Mouse (Mus musculus) left cerebral cortex, adult 2 months (tissue): ENCODE measurements around the gene Tbc1d25. TPM values are rescaled to one million over a fixed set of nuclear protein-coding genes. Genes with fewer than 3 reads are reported as not detected.

Experiments
- DNase-seq, 2 experiments: peaks; one replicate each; pipeline ENCODE4 v3.0.0; 2021 to 2022; ENCODE audit warnings: low spot score in 2 of 2, mixed read lengths in 1 of 2; ENCODE audit errors: extremely low spot score in 1 of 2
- H3K27ac ChIP-seq: fragments of 200-600 bp; 2 replicates; pipeline ENCODE4 v1.8.1; 2022
- H3K4me3 ChIP-seq: fragments of 200-600 bp; 2 replicates; pipeline ENCODE4 v1.8.1; 2022
- CTCF ChIP-seq: fragments of 200-600 bp; IDR thresholded peaks from 2 replicates; pipeline ENCODE4 v1.8.1; 2022; ENCODE audit warnings: antibody characterized with exemption, mild to moderate bottlenecking, moderate library complexity
- intact Hi-C: fragments of 180-260 bp; cut with DNase I; formaldehyde crosslinking; loops from one replicate; pipeline ENCODE4 v1.15.1; 2025
- total RNA-seq, 2 experiments: library from RNA; stranded (reverse); gene quantifications; 2 replicates each; pipeline ENCODE4 v1.2.3; 2021

The Tbc1d25 gene
- total RNA-seq, 2 experiments from 2014 or later, result 14.5 to 16.6 TPM

DNA sequence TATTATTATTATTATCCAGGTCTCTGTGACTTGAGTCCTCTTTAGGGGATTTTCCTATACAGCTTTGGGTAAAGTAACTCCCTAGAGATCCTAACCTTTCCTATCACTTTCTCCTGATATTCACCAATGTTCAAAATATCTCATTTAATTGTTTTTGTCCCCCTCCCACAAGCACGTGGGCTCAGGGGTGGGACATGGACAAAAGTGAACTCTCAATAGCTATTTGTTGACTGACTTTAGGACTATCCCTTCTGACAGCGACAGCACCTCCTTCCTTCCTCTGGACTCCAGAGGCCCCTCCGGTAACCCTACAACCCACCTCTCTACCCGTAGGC lies 845 bp downstream of the Tbc1d25 start:
- H3K27ac ChIP-seq, result no peak overlapping the region; the same call in 1 of the 2 replicates
- no peak for TF ChIP-seq CTCF
- no peak for DNase-seq
- H3K4me3 ChIP-seq, result peak overlapping the region; percentile 64
- intact Hi-C loops, result loop anchor here (1.0 to 5.0 kb wide), 2 partner anchors 30 to 77 kb away; partner anchors contain the start of genes Ftsj1 and Rbm3

GRCm38 (mm10) chrX:8167716-8168647 lies 8.0 kb downstream of the Tbc1d25 start:
- H3K27ac ChIP-seq, result no peak overlapping the region
- TF ChIP-seq CTCF, result no peak
- no peak for DNase-seq
- no peak overlapping the region for H3K4me3 ChIP-seq
- intact Hi-C loops, result no loop called here

DNA sequence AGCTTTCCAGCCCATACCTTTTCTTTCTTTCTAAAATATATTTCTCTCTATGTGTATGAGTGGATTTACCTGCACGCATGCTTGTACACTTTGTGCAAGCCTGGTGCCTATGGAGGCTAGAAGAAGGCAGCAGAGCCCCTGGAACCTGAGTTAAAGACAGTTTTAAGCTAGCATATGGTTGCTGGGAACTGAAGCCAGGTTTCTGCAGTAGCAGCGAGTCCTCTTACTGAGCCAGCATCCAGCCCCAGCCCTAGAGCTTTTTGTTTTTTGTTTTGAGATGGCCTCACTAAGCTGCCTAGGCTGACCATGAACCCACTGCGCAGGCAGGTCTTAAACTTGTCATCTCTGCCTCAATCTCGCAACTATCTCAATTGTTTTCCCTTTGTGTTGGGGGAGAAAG lies 11.5 kb downstream of the Tbc1d25 start:
- no peak overlapping the region for H3K27ac ChIP-seq
- intact Hi-C loops, result no loop called here
- TF ChIP-seq CTCF, result no peak
- no peak for DNase-seq
- H3K4me3 ChIP-seq, result no peak overlapping the region

DNA sequence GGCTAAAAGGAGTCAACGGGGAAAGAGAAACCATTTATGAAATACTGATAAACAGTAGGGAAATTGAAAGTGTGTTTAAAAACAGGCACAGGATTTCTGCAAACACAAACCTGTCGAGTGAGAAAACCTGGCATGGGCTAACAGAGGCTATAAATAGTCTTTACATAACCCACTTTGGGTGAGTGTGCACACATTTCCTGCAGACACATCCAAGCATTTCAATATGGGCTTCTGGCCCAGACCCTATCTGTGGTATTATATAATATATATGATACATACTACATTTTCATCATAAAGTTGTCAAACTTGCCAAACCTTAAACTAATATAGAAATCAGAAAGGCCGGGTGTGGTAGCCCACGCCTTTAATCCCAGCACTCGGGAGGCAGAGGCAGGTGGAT lies 12.9 kb downstream of the Tbc1d25 start:
- TF ChIP-seq CTCF, result no peak
- no peak for DNase-seq
- intact Hi-C loops, result no loop called here
- Histone ChIP-seq H3K27ac (no peak overlapping the region), H3K4me3 (no peak overlapping the region)

GRCm38 (mm10) chrX:8145153-8145991 lies 30.6 kb downstream of the Tbc1d25 start, which contains the start of gene Rbm3:
TSS of gene Rbm3 (minus strand) at chrX:8145880.
- Histone ChIP-seq H3K4me3 (peak within 1 kb of the TSS; percentile 73), H3K27ac (peak within 1 kb of the TSS; percentile 95)
- DNase-seq, result peak; percentile 82 to 84
- TF ChIP-seq CTCF, result no peak
- intact Hi-C loops, result loop anchor here (1.0 kb wide), 2 partner anchors 13 to 30 kb away; partner anchors contain the start of gene Wdr13

DNA sequence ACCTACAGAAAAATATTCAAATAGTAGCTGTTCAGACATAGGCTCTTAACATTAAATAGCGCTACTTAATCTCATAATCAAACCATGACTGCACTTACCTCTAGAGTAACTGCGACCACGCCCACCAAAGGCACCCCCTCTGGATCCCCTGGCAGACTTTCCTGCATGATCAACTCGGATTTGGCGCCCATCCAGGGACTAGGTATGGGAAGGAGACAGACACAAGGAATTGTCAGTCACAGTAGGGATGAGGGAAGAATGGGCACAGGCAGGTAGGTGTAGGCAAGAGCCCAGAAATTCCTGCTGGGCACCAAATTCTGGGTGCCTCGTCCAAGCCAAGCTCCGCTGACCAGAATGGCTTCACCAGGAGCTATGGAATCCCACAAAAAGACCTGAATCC lies 32.2 kb downstream of the Tbc1d25 start:
- DNase-seq, result no peak
- no peak overlapping the region for H3K27ac ChIP-seq
- intact Hi-C loops, result no loop called here
- no peak for TF ChIP-seq CTCF
- H3K4me3 ChIP-seq, result peak overlapping the region; percentile 73

DNA sequence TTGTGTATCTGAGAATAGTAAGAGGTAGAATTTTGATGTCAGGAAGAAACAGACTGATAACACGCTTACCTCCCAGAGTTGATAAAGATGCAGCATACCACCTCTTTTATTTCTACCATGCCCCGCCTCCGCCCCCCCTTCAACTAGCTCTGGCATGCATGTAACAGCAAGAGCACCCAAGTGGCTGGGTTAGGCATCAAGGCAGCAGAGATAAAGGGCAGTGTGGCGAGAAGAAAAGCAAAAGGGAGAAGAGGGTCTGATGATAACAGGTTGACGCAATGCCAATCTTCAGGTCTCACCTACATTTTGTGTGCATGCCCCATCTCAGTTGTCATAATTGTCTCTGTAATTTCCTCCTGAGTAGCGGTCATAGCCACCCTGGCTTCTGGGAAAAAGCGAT lies 33.0 kb downstream of the Tbc1d25 start:
- intact Hi-C loops, result no loop called here

DNA sequence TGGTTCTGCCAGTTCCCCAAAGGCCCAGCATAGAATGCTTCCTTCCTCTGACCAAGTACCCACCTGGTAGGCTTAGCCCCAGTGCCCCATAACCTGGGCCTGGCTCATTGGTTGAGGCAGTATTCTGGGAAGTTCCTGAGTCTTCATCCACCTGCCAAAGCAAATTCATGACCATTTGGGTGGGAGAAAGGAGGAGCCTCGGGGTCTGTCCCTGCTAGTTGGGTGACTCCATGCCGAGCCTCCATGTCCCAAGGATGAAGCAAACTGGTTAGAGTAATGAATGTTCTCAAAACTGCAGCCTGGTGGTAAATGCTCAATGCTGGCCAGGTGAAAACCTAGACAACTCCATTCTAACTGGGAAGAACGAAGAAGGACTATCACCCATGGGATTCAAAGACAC lies 34.9 kb downstream of the Tbc1d25 start:
- TF ChIP-seq CTCF, result no peak

More for the DNA sequence above, 33.0 kb downstream of the Tbc1d25 start:
- H3K27ac ChIP-seq, result no peak overlapping the region
- TF ChIP-seq CTCF, result no peak
- no peak for DNase-seq
- H3K4me3 ChIP-seq, result no peak overlapping the region

DNA sequence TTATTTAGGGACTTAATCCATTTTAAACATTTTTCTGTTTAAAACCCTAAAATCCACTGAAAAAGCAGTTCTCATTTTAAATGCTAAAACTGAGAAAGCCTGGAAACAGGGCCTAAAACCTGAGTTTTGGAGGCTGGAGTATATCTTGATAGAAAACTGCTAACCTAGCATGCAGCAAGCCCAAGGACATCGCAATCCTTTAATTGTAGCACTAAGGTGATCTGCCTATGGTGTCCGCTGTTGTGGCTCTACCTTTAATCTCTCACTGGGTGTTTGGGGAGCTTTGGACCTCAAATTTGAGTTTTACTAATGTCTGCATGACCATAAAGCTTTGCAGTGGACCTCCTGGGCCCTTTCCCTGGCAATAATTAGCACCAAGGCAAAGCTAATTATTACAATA lies 35.5 kb downstream of the Tbc1d25 start:
- H3K4me3 ChIP-seq, result no peak overlapping the region
- no peak for DNase-seq
- TF ChIP-seq CTCF, result no peak
- H3K27ac ChIP-seq, result no peak overlapping the region
- intact Hi-C loops, result no loop called here

More for the DNA sequence above, 34.9 kb downstream of the Tbc1d25 start:
- no peak for DNase-seq
- Histone ChIP-seq H3K4me3 (no peak overlapping the region), H3K27ac (no peak overlapping the region)
- intact Hi-C loops, result no loop called here

DNA sequence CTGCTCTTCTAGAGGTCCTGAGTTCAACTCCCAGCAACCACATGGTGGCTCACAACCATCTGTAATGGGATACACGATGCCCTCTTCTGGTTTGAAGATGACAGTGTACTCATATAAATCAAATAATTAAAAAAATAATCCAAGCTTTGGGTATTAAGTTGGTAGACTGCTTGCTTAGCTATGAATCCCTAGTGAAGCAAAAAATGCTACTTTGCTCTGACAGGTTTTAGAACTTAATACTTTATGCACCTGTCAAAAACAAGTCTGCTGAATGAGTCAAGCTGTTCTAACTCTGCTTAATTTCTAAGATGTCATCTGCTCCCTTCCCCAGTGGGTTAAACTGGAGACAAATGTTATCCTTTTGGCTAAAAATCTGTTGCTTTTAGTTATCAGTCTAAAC lies 36.5 kb downstream of the Tbc1d25 start:
- TF ChIP-seq CTCF, result no peak; the same call in 1 of the 2 replicates
- intact Hi-C loops, result no loop called here
- H3K4me3 ChIP-seq, result no peak overlapping the region
- H3K27ac ChIP-seq, result no peak overlapping the region
- DNase-seq, result no peak

- H3K4me3 ChIP-seq, result no peak overlapping the region
- DNase-seq, result no peak
- intact Hi-C loops, result no loop called here
- H3K27ac ChIP-seq, result no peak overlapping the region
- no peak for TF ChIP-seq CTCF
Observed at GRCm38 (mm10) chrX:8135886-8136285, 40.1 kb downstream of the Tbc1d25 start.
